Mouse (Mus musculus) frontal cortex, adult (tissue): ENCODE data around the gene Ccdc175.

Experiments
- ATAC-seq: cut with Nextera tagmentation; 2 replicates; pipeline ENCODE4 v1.9.2; 2017; ENCODE audit warnings: mild to moderate bottlenecking, moderate library complexity, mixed read lengths; ENCODE audit not compliant: low TSS enrichment

Gene Ccdc175

GRCm38 (mm10) chr12:72102776-72103175 is 82.1 kb downstream of the Ccdc175 start:
- ATAC-seq: no peak

GRCm38 (mm10) chr12:72096966-72097365 is 87.9 kb downstream of the Ccdc175 start:
- no peak for ATAC-seq

GRCm38 (mm10) chr12:72089802-72090201 is 95.0 kb downstream of the Ccdc175 start:
- no peak for ATAC-seq

- peak; percentile 50 for ATAC-seq
These were observed 98.5 kb downstream of the Ccdc175 start for GRCm38 (mm10) chr12:72086166-72086825.

GRCm38 (mm10) chr12:72085329-72086165 is 99.3 kb downstream of the Ccdc175 start, which contains the start of the genes L3hypdh and Jkamp:
Gene L3hypdh, minus strand, starts transcription at chr12:72085439.
Gene Jkamp, plus strand, starts transcription at chr12:72085589.
- ATAC-seq: peak; percentile 89

GRCm38 (mm10) chr12:72085024-72085328 is 99.9 kb downstream of the Ccdc175 start:
- ATAC-seq: peak; percentile 36

- ATAC-seq: no peak; the same call in 1 of the 2 replicates
These were observed 100.4 kb downstream of the Ccdc175 start for GRCm38 (mm10) chr12:72084261-72085023.

GRCm38 (mm10) chr12:72083265-72083664 is 101.6 kb downstream of the Ccdc175 start:
- no peak for ATAC-seq

GRCm38 (mm10) chr12:72082370-72082769 is 102.5 kb downstream of the Ccdc175 start:
- ATAC-seq: no peak

GRCm38 (mm10) chr12:72081961-72082360 is 102.9 kb downstream of the Ccdc175 start:
- no peak for ATAC-seq

- no peak for ATAC-seq
These were observed 106.6 kb downstream of the Ccdc175 start for GRCm38 (mm10) chr12:72078248-72078647.

- peak; percentile 84 for ATAC-seq
These were observed 114.2 kb downstream of the Ccdc175 start, which contains the start of gene Gpr135 for GRCm38 (mm10) chr12:72070327-72071269. Gene Gpr135, minus strand, starts transcription at chr12:72071125.

- ATAC-seq: peak; percentile 58
These were observed 115.1 kb downstream of the Ccdc175 start for GRCm38 (mm10) chr12:72069626-72070326.

GRCm38 (mm10) chr12:72057780-72058179 is 127.0 kb downstream of the Ccdc175 start:
- ATAC-seq: no peak

- no peak for ATAC-seq
These were observed 131.0 kb downstream of the Ccdc175 start for GRCm38 (mm10) chr12:72053851-72054250.

- ATAC-seq: no peak
These were observed 131.5 kb downstream of the Ccdc175 start for GRCm38 (mm10) chr12:72053303-72053702.

- no peak for ATAC-seq
These were observed 132.3 kb downstream of the Ccdc175 start for GRCm38 (mm10) chr12:72052571-72052970.
